Mouse (Mus musculus): ENCODE measurements around the gene Fgfr2. TPM values are rescaled to one million over a fixed set of nuclear protein-coding genes. Genes with fewer than 3 reads are reported as not detected.

Gene Fgfr2
- polyA plus RNA-seq, 1 experiment = 52.3 TPM

- no peak for TF ChIP-seq CTCF (IDR thresholded peaks at IDR 0.05; ENCODE audit: borderline replicate concordance, extremely low read depth, insufficient read depth, insufficient read length)
- no peak for TF ChIP-seq POLR2A (IDR thresholded peaks at IDR 0.05; ENCODE audit: borderline replicate concordance, extremely low read depth, insufficient read depth, insufficient read length, poor library complexity, severe bottlenecking)
- DNase-seq (ENCODE audit: low read depth) = peak; percentile 58
These were observed 750.2 kb downstream of the Fgfr2 start for GRCm38 (mm10) chr7:132372752-132373513.

DNA sequence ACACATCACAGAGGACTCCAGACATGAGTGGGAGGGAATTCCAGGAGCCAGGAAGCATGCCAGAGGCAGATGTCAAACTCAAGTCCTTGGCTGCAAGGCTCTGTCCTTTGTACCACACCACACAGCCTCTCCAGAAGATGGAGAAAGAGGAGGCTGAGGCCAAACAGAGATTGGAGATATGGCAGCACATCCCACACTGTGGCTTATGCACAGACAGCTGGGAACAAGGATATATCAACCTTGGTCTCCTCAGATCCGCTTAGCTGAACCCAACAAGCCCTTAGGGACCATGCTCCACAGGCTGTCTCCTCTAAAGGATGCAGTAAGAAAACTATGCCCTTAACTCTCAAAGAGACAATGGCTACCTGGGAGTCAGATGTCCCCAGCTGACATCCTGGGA is 751.3 kb downstream of the Fgfr2 start:
- no peak for DNase-seq (ENCODE audit: low read depth)
- TF ChIP-seq CTCF (IDR thresholded peaks at IDR 0.05; ENCODE audit: borderline replicate concordance, extremely low read depth, insufficient read depth, insufficient read length) = no peak
- TF ChIP-seq POLR2A (IDR thresholded peaks at IDR 0.05; ENCODE audit: borderline replicate concordance, extremely low read depth, insufficient read depth, insufficient read length, poor library complexity, severe bottlenecking) = no peak

- no peak for DNase-seq (ENCODE audit: low read depth)
- TF ChIP-seq POLR2A (IDR thresholded peaks at IDR 0.05; ENCODE audit: borderline replicate concordance, extremely low read depth, insufficient read depth, insufficient read length, poor library complexity, severe bottlenecking) = no peak
- TF ChIP-seq CTCF (IDR thresholded peaks at IDR 0.05; ENCODE audit: borderline replicate concordance, extremely low read depth, insufficient read depth, insufficient read length) = no peak
These were observed 753.4 kb downstream of the Fgfr2 start for GRCm38 (mm10) chr7:132369784-132370183.

DNA sequence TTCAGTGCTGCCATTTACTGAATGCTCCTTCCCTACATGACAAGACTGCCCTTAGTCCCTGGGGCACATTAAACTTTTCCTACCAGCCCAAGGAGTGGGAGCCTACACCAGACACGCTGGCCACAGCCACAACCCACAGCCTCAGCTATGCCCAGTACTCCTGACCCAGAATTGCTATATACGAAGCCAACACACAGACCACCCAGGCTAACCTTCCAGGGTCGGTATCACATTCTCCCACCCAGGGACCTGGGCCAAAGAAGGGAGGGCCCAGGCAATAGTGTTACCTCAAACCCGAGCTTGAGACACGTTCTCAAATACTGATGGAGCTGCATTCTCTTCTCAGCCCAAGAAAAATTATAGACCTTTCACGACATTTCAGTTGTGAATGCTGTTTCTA is 754.3 kb downstream of the Fgfr2 start:
- TF ChIP-seq POLR2A (IDR thresholded peaks at IDR 0.05; ENCODE audit: borderline replicate concordance, extremely low read depth, insufficient read depth, insufficient read length, poor library complexity, severe bottlenecking) (no peak), CTCF (IDR thresholded peaks at IDR 0.05; ENCODE audit: borderline replicate concordance, extremely low read depth, insufficient read depth, insufficient read length) (no peak)
- no peak for DNase-seq (ENCODE audit: low read depth)

DNA sequence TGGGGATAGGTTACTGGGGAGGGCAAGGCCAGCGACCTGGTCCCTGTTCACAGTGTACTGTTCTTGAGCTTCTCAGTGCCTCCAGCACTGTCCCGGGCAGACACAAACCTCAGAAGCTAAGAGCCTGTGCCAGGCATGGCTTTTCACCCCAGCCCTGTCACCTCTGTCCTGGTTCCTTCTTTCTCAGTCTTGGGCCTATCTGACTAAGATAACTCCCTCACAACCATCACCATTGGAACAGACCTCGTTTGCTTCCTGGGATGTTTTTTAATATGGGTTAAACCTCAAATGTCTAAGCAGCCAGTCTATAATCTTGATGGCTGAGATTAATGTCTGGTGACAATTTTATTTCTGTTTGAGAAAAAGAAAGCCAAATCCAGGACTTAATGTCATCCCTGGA is 755.8 kb downstream of the Fgfr2 start:
- DNase-seq (ENCODE audit: low read depth) = no peak
- TF ChIP-seq CTCF (IDR thresholded peaks at IDR 0.05; ENCODE audit: borderline replicate concordance, extremely low read depth, insufficient read depth, insufficient read length) = no peak
- no peak for TF ChIP-seq POLR2A (IDR thresholded peaks at IDR 0.05; ENCODE audit: borderline replicate concordance, extremely low read depth, insufficient read depth, insufficient read length, poor library complexity, severe bottlenecking)

GRCm38 (mm10) chr7:132365703-132366384 is 757.3 kb downstream of the Fgfr2 start:
- TF ChIP-seq POLR2A (IDR thresholded peaks at IDR 0.05; ENCODE audit: borderline replicate concordance, extremely low read depth, insufficient read depth, insufficient read length, poor library complexity, severe bottlenecking) (no peak), CTCF (IDR thresholded peaks at IDR 0.05; ENCODE audit: borderline replicate concordance, extremely low read depth, insufficient read depth, insufficient read length) (no peak)
- DNase-seq (ENCODE audit: low read depth) = no peak

- no peak for TF ChIP-seq POLR2A (IDR thresholded peaks at IDR 0.05; ENCODE audit: borderline replicate concordance, extremely low read depth, insufficient read depth, insufficient read length, poor library complexity, severe bottlenecking)
- TF ChIP-seq CTCF (IDR thresholded peaks at IDR 0.05; ENCODE audit: borderline replicate concordance, extremely low read depth, insufficient read depth, insufficient read length) = no peak
- DNase-seq (ENCODE audit: low read depth) = no peak
These were observed 758.0 kb downstream of the Fgfr2 start for GRCm38 (mm10) chr7:132365111-132365510.

DNA sequence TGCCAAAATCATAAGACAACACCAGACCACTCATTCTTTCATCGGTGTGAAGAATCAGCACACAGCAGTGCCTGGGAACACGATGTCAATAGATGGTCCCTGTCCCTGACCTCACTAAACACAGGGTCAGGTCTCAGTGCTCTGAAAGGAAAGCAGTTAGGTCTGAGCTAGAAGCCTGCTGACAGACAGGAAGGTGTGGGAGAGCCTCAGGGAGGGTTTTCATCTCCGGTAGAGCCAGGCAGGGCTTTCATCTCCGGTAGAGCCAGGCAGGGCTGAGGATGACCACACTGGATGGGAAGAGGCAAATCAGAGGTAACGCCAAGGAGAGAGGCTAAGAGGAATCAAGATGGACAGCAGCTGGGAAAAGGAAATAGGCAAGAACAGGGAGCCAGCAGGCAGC is 758.6 kb downstream of the Fgfr2 start:
- TF ChIP-seq POLR2A (IDR thresholded peaks at IDR 0.05; ENCODE audit: borderline replicate concordance, extremely low read depth, insufficient read depth, insufficient read length, poor library complexity, severe bottlenecking) (no peak), CTCF (IDR thresholded peaks at IDR 0.05; ENCODE audit: borderline replicate concordance, extremely low read depth, insufficient read depth, insufficient read length) (no peak)
- DNase-seq (ENCODE audit: low read depth) = no peak

GRCm38 (mm10) chr7:132360336-132360735 is 762.8 kb downstream of the Fgfr2 start:
- DNase-seq (ENCODE audit: low read depth) = no peak
- TF ChIP-seq CTCF (IDR thresholded peaks at IDR 0.05; ENCODE audit: borderline replicate concordance, extremely low read depth, insufficient read depth, insufficient read length) = no peak
- no peak for TF ChIP-seq POLR2A (IDR thresholded peaks at IDR 0.05; ENCODE audit: borderline replicate concordance, extremely low read depth, insufficient read depth, insufficient read length, poor library complexity, severe bottlenecking)

GRCm38 (mm10) chr7:132358709-132359108 is 764.4 kb downstream of the Fgfr2 start:
- no peak for DNase-seq (ENCODE audit: low read depth)
- TF ChIP-seq POLR2A (IDR thresholded peaks at IDR 0.05; ENCODE audit: borderline replicate concordance, extremely low read depth, insufficient read depth, insufficient read length, poor library complexity, severe bottlenecking) (no peak), CTCF (IDR thresholded peaks at IDR 0.05; ENCODE audit: borderline replicate concordance, extremely low read depth, insufficient read depth, insufficient read length) (no peak)

DNA sequence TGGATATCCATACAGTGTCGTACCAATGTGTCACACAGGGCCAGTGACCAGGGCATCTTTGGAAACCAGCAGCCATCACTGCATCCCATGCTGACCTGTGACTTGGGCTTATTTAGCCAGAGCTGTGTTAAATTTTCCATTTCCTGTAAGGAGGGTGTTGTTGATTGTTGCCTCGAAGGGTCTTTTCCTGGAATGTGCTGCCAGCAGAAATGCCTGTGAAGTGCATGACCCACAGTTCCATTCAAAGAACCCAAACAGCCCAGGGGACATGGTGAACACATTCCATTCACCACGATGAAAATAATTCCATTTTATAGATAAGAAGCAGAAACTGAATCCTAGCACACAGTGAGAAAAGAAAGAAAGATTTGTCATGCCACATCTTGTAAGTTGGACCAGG is 764.9 kb downstream of the Fgfr2 start:
- TF ChIP-seq POLR2A (IDR thresholded peaks at IDR 0.05; ENCODE audit: borderline replicate concordance, extremely low read depth, insufficient read depth, insufficient read length, poor library complexity, severe bottlenecking) (no peak), CTCF (IDR thresholded peaks at IDR 0.05; ENCODE audit: borderline replicate concordance, extremely low read depth, insufficient read depth, insufficient read length) (no peak)
- DNase-seq (ENCODE audit: low read depth) = no peak

DNA sequence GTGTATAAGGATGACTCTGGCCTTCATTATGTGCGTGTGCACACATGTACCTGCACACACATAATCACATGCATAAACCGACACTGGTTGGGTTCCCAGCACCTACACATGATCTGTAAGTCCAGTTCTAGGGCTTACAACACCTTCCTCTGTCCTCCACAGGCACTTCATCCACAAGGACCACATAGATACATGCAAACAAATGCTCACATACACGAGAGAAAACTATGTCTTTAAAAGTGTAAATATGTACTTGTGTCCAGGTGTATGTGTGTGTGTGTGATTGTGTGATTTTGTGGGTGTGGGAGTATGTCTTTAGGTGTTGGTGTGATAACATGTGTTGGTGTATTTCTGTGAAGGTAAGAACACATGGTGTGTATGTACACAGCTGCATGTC is 765.3 kb downstream of the Fgfr2 start:
- no peak for DNase-seq (ENCODE audit: low read depth)
- no peak for TF ChIP-seq POLR2A (IDR thresholded peaks at IDR 0.05; ENCODE audit: borderline replicate concordance, extremely low read depth, insufficient read depth, insufficient read length, poor library complexity, severe bottlenecking)
- TF ChIP-seq CTCF (IDR thresholded peaks at IDR 0.05; ENCODE audit: borderline replicate concordance, extremely low read depth, insufficient read depth, insufficient read length) = no peak

Measured in brain, embryonic 14.5 days (tissue).